Mouse (Mus musculus) heart, adult 2 months (tissue): ENCODE results near the gene Sema3g. TPM values are rescaled to one million over a fixed set of nuclear protein-coding genes. Genes with fewer than 3 reads are reported as not detected.

Source experiments
- DNase-seq, 2 experiments: peaks; one replicate each; pipeline ENCODE4 v3.0.0; 2021
- H3K27ac ChIP-seq: fragments of 200-600 bp; 2 replicates; pipeline ENCODE4 v1.8.1; 2022
- H3K27me3 ChIP-seq: fragments of 200-500 bp; 2 replicates; pipeline ENCODE4 v1.6.1; 2012; ENCODE audit warnings: mild to moderate bottlenecking, low read length, inconsistent platforms, mixed read lengths; ENCODE audit not compliant: control insufficient read depth, insufficient read depth
- H3K36me3 ChIP-seq: fragments of 200-500 bp; 2 replicates; pipeline ENCODE4 v1.6.1; 2012; ENCODE audit warnings: low read length, inconsistent platforms; ENCODE audit not compliant: control insufficient read depth, insufficient read depth
- H3K4me1 ChIP-seq: fragments of 200-500 bp; 2 replicates; pipeline ENCODE4 v1.6.1; 2011; ENCODE audit warnings: low read length; ENCODE audit not compliant: control insufficient read depth, insufficient read depth
- H3K4me3 ChIP-seq: fragments of 200-600 bp; 2 replicates; pipeline ENCODE4 v1.8.1; 2022
- H3K79me2 ChIP-seq: fragments of 200-500 bp; replicated peaks from 2 replicates; pipeline ENCODE4 v1.6.1; 2012; ENCODE audit warnings: mild to moderate bottlenecking, inconsistent platforms, low read length, moderate library complexity, mixed read lengths; ENCODE audit not compliant: control insufficient read depth, insufficient read depth
- H3K9ac ChIP-seq: fragments of 200-500 bp; 2 replicates; pipeline ENCODE4 v1.6.1; 2012; ENCODE audit warnings: low read depth, mild to moderate bottlenecking, control low read depth, inconsistent platforms, low read length, mixed read lengths
- CTCF ChIP-seq: fragments of 200-600 bp; IDR thresholded peaks from 2 replicates; pipeline ENCODE4 v1.8.1; 2022; ENCODE audit warnings: antibody characterized with exemption, mild to moderate bottlenecking, moderate library complexity
- EP300 ChIP-seq: fragments of 200-500 bp; IDR thresholded peaks from 2 replicates; pipeline ENCODE4 v1.6.1; 2011; ENCODE audit warnings: low read depth, low read length, control low read depth; ENCODE audit not compliant: insufficient read depth
- POLR2A ChIP-seq: fragments of 200-500 bp; IDR thresholded peaks from 2 replicates; pipeline ENCODE4 v1.6.1; 2011; ENCODE audit warnings: mild to moderate bottlenecking, low read depth, low read length, control low read depth; ENCODE audit not compliant: insufficient read depth
- WGBS: fragments of 180-500 bp; shearing (Covaris S2); methylation state at CpG from one replicate; pipeline ENCODE4 v1.1.7; 2018; 5-methylcytosine and 5-hydroxymethylcytosine counted together
- intact Hi-C: fragments of 180-260 bp; cut with DNase I; formaldehyde crosslinking; loops from one replicate; pipeline ENCODE4 v1.15.1; 2025
- polyA plus RNA-seq: library from polyadenylated mRNA; depleted of rRNA; stranded (reverse); fragments of >200 nt; gene quantifications from 2 replicates; pipeline ENCODE4 v1.2.3, GENCODE M21; 2012
- total RNA-seq, 2 experiments: library from RNA; stranded (reverse); gene quantifications; 2 replicates each; pipeline ENCODE4 v1.2.3; 2021

Gene Sema3g
- total and polyA plus RNA-seq, 3 experiments = 6.1 to 15.1 (median 15.0) TPM

GRCm38 (mm10) chr14:31182786-31183290 lies 34.8 kb upstream of the Sema3g start:
- intact Hi-C loops = no loop called here
- no peak overlapping the region for H3K4me3 ChIP-seq
- peak overlapping the region; percentile 47 for H3K27ac ChIP-seq
- no peaks in the 10 kb centered on the region for H3K79me2 ChIP-seq
- 53% methylated on average over 2 of the region's 2 CpGs for WGBS
- peaks cover 12% of the 10 kb centered on the region for H3K4me1 ChIP-seq
- no peak overlapping the region for H3K9ac ChIP-seq
- H3K27me3 ChIP-seq = no peaks in the 10 kb centered on the region
- TF ChIP-seq POLR2A = peak; percentile 39; the same call in 1 of the 2 replicates
- TF ChIP-seq CTCF = no peak
- 0 out of 2 replicates have a peak, but pooled peaks have one; percentile 53 for TF ChIP-seq EP300
- DNase-seq = peak in 1 of 2 experiments; percentile 51
- H3K36me3 ChIP-seq = no peaks in the 10 kb centered on the region; the same call in 1 of the 2 replicates

- Histone ChIP-seq H3K36me3 (no peaks in the 10 kb centered on the region; the same call in 1 of the 2 replicates), H3K9ac (no peak overlapping the region), H3K79me2 (no peaks in the 10 kb centered on the region), H3K27me3 (no peaks in the 10 kb centered on the region), H3K4me3 (no peak overlapping the region), H3K27ac (no peak overlapping the region; the same call in 1 of the 2 replicates), H3K4me1 (peaks cover 12% of the 10 kb centered on the region)
- WGBS = 43% methylated on average over 5 of the region's 5 CpGs
- intact Hi-C loops = no loop called here
- no peak for TF ChIP-seq EP300
- TF ChIP-seq POLR2A = no peak
- no peak for TF ChIP-seq CTCF
- no peak for DNase-seq
These were observed 34.1 kb upstream of the Sema3g start for GRCm38 (mm10) chr14:31183541-31183940.

GRCm38 (mm10) chr14:31184195-31184594 lies 33.5 kb upstream of the Sema3g start:
- Histone ChIP-seq H3K4me3 (no peak overlapping the region), H3K79me2 (no peaks in the 10 kb centered on the region), H3K27ac (no peak overlapping the region), H3K36me3 (no peaks in the 10 kb centered on the region; the same call in 1 of the 2 replicates), H3K27me3 (no peaks in the 10 kb centered on the region), H3K4me1 (peaks cover 12% of the 10 kb centered on the region), H3K9ac (no peak overlapping the region)
- no peak for TF ChIP-seq POLR2A
- TF ChIP-seq EP300 = no peak
- intact Hi-C loops = no loop called here
- no peak for DNase-seq
- 80% methylated on average over 12 of the region's 12 CpGs for WGBS

- no peak overlapping the region for H3K4me3 ChIP-seq
- peaks cover 9% of the 10 kb centered on the region for H3K4me1 ChIP-seq
- H3K36me3 ChIP-seq = no peaks in the 10 kb centered on the region; the same call in 1 of the 2 replicates
- H3K27ac ChIP-seq = no peak overlapping the region
- peak in 1 of 2 experiments; percentile 73 for DNase-seq
- no peak overlapping the region for H3K9ac ChIP-seq
- 23% methylated on average over 4 of the region's 4 CpGs for whole genome bisulfite sequencing
- H3K27me3 ChIP-seq = no peaks in the 10 kb centered on the region
- TF ChIP-seq CTCF = no peak
- no peak for TF ChIP-seq POLR2A
- TF ChIP-seq EP300 = no peak
- intact Hi-C loops = no loop called here
- no peaks in the 10 kb centered on the region for H3K79me2 ChIP-seq
These were observed 31.0 kb upstream of the Sema3g start for GRCm38 (mm10) chr14:31186656-31187055.

GRCm38 (mm10) chr14:31188771-31189181 lies 28.9 kb upstream of the Sema3g start:
- H3K4me3 ChIP-seq = no peak overlapping the region
- H3K79me2 ChIP-seq = peaks cover 2% of the 10 kb centered on the region
- peaks cover 4% of the 10 kb centered on the region for H3K4me1 ChIP-seq
- peaks cover 3% of the 10 kb centered on the region for H3K36me3 ChIP-seq
- intact Hi-C loops = no loop called here
- no peak overlapping the region for H3K9ac ChIP-seq
- peak in 1 of 2 experiments; percentile 65 for DNase-seq
- WGBS = 49% methylated on average over 6 of the region's 6 CpGs
- TF ChIP-seq EP300 (0 out of 2 replicates have a peak, but pooled peaks have one; percentile 39), POLR2A (peak; percentile 37; the same call in 1 of the 2 replicates), CTCF (no peak)
- peak overlapping the region; percentile 52 for H3K27ac ChIP-seq
- no peaks in the 10 kb centered on the region for H3K27me3 ChIP-seq

- Histone ChIP-seq H3K9ac (no peak overlapping the region), H3K4me3 (no peak overlapping the region), H3K4me1 (peaks cover 3% of the 10 kb centered on the region), H3K27me3 (no peaks in the 10 kb centered on the region), H3K36me3 (peaks cover 8% of the 10 kb centered on the region), H3K27ac (peak overlapping the region; percentile 52), H3K79me2 (peaks cover 2% of the 10 kb centered on the region)
- no peak for DNase-seq
- intact Hi-C loops = no loop called here
- 84% methylated on average over 3 of the region's 3 CpGs for WGBS
- TF ChIP-seq EP300 (no peak), CTCF (no peak), POLR2A (no peak)
These were observed 28.3 kb upstream of the Sema3g start for GRCm38 (mm10) chr14:31189348-31189747.
